Mouse (Mus musculus): ENCODE results near the gene Capza1.
"Not testable (repeated sequence)": the region's sequence is repeated elsewhere in the genome, so short reads cannot be mapped to it uniquely, and the experiment has no call there.

Capza1 gene

DNA sequence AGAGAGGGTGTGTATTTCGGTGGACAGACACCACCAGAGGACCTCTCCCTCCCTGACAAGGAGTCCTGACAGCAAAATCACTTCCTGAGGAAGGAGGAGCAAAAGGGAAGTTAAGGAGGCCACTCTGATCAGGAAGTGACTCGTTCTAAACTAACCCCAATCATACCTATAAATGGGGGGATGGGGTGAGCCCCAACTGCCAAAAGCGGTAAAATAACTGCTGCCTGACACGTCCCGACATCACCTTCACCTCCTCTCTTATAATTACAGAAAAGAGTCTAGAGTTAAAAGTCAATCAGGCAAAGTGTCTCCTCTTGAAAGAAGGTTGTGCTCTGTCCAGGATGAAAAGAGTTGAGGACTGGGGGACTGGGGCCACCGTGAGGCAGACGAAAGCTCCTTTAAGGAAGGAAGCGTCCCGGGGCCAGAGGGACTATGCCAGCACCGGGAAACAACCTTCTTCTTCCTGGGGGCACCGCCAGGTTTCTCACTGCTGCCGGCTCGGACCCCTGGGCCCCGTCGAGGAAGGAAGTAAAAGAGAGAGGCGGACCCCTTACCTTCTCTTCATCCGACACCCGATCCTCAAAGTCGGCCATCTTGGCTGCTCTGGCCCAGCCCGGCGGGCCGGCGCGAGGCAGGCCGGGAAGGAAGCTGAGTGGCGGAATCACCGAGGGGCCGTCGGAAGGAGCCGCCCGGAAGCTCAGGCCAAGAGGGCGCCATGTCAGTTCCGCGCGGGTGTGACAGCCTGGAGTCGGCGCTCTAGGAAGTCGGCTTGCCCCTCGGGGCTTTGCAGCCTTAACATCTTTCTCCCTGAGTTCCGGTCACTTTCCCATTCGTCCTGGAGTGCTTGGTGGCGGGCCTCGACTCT lies at the start of gene Capza1, which contains the start of gene St7l:
Gene Capza1, minus strand, starts transcription at position 720 of the 865 bp plus-strand sequence.
Gene St7l, plus strand, starts transcription at position 220 of the 865 bp plus-strand sequence.
- peak; percentile 91 to 93 for DNase-seq

DNA sequence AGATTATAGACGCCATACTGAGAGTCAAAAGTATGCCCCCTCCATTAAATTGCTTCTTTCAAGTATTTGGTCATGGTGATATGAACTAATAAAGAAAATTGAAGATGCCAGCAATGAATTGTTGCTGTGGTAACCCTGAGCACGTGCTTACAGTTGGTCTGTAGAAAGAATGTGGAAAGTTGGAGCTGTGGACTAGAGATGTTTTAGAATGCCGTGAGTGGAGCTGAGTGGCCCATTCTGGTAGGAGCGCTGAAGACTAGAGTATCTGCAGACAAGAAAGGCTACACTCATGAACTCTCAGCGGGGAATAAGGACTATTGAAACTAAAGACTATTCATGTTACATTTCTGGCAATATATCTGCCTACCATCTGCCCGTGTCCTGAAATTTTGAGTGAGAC lies 44.9 kb upstream of the Capza1 start:
- no peak for DNase-seq

DNA sequence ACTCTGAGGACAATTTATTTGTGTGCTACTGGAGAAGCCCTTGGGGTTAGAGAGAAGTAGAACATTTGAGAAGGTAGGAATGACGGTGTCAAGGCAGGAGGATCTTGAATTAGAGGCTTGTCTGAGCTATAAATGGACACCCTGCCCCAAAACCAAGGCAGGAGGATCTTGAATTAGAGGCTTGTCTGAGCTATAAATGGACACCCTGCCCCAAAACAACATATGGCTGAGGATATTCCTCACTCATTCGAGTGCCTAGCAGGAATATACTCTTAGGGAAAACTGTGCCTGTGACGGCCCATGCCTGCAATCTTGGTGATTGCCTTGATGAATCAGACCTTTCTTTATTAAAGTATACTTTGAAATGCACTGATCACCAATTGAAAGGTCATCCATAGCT lies 41.7 kb upstream of the Capza1 start:
- DNase-seq: no peak

DNA sequence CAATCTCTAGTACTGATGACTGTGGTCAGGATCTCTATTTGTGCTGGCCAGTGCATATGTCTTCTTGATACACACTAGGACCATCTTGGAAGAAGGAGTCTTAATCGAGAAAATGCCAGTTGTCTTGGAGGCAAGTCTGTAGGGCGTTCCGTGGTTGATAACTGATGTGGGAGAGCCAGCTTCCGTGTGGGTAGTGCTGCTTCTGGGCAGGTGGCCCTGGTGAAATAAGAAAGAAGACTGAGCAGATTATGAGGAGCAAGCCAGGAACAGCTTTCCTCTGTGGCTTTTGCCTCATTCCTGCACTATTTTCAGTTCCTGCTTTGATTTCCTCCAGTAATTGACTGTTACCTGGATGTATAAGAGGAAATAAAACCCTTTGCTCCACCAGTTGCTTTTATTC lies 41.1 kb upstream of the Capza1 start:
- no peak for DNase-seq

DNA sequence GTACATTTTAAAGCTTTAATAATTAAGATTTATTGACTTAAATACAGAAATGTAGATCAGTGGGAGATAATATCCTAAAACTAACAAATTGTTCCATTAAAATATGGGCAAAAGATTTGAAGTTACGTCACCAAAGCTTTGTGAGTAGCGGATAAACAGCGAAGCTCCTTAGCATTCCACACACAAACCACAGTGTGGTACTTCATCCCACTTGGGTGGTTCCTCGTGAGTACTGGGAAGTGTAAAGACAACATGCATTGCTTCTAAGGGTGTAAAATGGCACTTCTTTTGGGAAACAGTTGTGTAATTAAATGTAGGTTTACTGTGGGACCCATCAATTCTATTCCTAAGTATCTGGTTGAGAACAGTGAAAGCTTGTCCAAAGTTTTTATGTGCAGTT lies 36.8 kb upstream of the Capza1 start:
- DNase-seq: no peak

DNA sequence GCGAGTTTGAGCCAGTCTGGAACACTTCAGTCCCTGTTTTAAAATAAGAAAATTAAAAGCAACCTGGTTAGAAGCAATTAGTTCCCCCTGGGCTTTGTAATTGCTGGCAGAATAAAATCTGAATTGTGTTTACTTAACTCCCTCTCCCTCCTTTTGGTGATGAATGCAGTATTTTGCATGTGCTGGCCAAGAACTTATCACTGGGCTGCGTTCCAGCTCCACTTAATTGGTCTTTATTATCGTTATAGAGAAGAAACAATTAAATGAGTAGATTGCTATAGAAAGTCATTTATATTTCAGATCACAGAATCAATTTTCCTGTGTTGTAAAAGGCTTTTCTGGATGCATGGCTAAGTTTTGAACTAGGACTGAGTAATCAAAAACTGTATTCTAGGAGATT lies 31.8 kb upstream of the Capza1 start:
- DNase-seq: no peak

DNA sequence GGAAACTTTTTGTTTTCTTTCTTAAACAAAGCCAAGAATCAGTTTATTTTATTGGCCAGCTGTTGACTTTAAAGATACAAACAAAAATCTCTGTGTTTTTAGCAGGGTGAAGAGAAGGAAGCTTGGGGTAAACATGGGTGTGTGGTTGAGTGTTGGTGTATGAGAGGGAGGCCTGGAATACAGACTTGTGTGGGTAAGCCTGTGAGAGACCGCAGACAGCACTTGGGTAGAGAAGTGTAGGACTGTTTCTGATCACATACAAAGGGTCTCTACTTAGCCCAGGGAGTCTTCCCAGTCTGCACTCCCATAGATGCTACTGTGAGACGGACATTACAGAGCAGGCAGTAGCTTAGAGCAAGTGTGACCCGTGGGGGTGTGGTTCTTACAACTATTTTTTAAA lies 24.3 kb upstream of the Capza1 start:
- DNase-seq: no peak

DNA sequence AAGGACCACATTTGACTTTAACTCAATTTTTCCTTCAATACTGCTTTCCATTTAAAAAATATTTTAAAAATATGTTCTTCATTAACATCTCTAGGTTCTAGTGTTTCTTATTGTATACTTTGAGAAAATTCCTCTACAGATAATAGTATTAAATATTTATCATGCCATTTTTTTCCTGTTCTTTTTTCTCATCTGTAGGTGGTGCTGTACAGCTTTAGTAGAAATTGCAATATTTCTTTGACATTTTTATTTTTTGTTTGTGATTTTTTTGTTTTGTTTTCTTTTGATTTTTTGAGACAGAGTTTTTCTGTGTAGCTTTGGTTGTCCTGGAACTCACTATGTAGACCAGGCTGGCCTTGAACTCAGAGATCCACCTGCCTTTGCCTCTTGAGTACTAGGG lies 5.3 kb upstream of the Capza1 start:
- no peak for DNase-seq

DNA sequence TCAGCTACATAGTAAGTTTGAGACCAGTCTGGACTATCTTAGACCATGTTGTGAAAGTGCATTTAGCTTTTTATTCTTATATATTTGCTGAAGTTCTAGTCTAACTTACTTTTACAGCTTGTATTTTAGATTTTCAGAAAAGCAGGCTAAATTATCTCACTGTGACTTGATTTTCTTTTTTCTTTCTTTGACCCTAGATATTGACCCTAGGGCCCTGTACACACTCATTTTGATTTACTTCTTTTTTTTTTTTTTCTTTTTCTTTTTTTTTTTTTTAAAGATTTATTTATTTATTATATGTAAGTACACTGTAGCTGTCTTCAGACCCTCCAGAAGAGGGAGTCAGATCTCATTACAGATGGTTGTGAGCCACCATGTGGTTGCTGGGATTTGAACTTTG lies 2.4 kb upstream of the Capza1 start:
- DNase-seq: not testable (repeated sequence)

DNA sequence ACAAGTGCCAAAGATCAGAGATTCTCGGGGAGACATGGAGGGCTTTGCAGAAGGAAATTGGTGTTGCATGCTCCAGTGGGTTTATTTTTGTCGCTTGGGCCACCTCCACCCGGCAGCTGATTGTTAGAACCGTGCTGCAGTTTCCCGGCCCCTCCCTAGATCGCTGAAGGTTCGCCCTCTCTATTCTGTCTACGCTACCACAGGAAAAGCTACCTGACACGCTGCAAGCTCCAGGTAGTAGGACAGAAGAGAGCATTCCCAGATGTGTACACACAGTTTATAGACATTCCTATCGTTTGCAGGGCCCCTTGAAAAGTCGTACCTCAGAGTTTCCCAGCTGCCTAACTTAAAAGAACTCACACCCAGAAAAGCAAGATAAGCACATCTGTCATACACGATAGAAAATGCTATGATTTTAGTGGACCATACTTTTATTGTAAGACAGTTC lies 1.1 kb upstream of the Capza1 start:
- DNase-seq: no peak

DNA sequence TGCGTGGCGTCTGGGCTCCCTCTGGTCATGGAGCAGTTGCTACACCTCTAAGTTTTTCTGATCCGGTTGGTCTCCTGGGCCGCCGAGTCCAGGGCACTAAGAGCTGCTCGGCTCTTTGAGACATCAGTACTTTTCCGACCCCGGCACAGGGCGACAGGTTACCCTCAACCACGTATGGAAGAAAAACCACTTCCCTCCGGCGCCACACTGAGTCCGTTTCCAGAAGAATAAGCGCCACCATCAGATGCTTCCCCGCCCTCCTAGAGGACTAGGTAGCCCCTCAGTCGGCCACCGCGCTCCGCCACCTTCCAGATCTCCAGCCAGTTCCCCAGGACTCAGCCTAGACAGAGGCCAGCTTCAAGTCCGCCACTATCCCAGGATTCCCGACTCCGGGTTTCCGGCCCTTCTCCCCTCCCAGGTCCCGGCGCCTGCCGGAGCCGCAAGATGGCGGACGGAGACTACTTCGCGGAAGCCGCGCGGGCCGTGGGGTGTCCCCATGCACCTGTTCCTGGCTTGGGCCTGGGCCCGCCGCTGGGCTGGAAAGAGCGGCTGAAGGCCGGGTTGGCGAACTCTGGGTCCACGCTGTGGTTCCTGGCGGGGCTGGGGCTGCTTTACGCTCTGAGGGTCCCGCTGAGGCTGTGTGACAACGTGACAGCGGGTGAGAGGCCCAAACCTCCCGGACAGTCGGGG lies 491 bp upstream of the Capza1 start:
- DNase-seq: peak; percentile 93

DNA sequence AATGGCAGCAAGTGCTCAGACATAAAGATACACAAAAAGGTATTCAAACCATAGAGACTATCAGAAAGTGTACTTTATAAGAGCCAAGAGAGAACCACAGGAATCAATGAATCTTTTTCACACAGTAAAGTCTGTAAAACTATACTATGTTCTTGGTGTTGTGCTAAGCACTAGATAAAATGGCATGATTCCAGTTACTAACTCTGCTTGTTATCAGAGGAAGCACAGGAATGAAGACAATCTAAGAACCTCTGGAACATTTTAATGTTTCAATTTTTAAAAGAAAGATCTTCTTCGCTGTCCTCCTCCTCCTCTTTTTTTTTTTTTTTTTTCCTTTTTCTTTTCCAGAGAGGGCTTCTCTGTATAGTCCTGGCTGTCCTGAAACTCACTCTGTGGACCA lies 5.7 kb downstream of the Capza1 start:
- no peak for DNase-seq

DNA sequence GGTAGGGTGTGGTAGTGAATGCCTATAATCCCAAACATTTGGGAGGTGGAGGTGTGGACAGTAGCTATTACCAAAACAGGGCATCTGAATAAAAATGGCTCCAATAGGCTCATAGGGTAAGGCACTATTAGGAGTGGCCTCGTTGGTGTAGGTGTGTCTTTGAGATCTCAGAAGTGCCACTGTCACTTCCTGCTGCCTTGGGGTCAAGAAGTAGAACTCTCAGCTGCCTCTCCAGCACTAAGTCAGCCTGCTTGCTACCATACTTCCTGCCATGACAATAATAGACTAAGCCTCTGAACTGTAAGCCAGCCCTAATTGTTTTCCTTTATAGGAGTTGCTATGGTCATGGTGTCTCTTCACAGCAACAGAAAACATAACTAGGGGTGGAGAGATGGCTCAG lies 8.2 kb downstream of the Capza1 start:
- no peak for DNase-seq

DNA sequence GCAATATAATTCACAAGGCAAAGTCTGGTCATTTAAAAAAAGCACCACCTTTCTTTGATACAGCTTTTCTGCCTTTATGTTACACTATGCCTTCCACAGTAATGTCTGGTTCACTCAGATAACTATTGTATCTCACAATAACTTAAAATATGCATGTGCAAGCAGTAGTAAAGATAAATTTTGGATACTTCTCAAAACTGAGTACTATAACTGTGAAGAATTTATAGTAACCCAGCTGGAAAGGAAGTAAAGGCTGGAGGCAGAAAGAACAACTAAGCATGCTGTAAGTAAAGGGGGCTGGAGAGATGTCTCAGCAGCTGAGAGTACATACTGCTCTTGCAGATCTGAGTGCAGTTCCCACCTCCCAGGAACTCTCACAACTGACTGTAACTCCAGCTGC lies 9.4 kb downstream of the Capza1 start:
- DNase-seq: no peak

DNA sequence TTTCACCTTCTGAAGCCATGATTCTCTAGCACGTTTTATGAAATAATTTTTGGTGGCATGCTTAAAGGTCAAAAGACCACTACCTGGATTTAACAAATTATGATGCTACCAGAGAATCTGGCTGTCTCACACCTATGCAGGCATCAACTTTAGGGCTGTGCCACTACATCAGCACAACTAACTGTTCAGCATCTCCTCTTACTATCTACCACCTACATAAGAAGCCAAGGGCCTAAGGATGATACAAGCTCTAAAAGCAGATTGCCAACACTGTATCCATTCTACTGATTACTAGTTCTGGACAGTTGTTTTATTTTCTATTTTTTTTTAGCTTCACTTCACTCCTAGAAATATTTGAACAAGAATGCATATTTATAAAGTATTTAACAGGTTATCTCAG lies 9.8 kb downstream of the Capza1 start:
- no peak for DNase-seq

DNA sequence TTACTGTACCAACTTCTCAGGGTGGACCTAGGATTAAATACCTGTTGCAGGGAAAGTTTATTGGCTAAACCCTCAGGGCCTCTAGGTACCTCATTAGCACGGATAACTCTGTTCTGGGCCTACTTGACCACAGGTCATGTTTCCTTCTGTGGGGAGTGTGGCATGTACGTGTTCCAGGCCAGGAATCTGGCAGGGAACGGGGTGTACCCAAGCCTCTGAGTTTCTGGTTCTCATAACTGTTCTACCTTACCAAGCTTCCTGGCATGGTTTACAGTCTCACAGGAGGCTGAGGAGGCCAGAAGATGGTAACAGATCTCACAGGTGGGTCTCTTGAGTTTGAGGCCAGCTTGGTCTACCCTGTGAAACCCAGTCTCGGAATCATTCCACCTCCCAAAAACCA lies 17.7 kb downstream of the Capza1 start:
- DNase-seq: no peak

DNA sequence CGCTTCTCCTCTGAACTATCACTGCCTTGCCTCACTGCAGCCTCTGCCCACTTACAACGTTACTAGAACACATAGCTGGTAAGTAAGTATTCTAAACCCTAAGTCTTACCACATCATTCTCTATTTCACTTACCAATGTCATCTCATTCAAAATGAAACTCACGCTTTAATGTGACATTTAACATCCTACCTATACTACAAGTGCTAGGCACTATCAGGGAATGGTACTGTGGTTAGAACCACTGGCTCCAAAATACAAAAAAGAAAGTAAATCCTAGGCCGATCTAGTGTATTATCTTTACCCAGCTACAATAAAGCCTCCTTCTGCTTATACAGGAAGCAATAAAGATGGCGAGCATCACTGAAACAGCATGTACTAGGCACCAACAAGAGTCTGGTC lies 23.3 kb downstream of the Capza1 start:
- DNase-seq: no peak

DNA sequence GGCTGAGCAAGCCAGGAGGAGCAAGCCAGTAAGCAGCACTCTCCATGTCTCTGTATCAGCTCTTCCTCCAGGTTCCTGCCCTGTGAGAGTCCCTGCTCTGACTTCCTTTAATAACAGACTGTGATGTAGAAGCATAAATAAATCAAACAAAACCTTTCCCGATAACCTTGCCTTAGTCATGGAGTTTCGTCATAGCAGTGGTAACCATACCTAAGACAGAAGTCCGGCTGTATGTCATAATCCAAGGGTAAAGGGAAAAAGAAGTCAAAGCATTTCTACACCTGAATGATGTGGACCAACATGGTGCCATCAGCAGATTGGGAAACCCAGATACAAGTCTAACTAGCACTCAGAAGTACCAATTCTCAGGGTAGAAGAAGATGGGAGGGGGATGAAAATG lies 28.5 kb downstream of the Capza1 start:
- DNase-seq: no peak

DNA sequence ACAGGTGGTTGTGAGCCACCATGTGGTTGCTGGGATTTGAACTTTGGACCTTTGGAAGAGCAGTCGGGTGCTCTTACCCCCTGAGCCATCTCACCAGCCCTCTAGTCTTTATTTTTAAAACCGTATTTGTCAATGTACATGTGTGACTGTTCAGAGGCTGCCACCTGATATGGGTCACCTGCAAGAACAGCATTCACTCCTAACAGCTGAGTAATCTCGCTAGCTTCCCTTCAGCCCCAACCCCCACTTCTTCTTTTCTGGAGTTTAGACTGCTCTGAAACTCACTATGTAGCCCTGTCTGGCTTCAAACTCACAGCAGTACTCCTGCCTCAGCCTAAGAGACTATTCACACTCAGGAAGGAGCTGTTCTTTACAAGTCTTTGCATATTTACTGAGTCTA lies 41.9 kb downstream of the Capza1 start:
- DNase-seq: no peak

DNA sequence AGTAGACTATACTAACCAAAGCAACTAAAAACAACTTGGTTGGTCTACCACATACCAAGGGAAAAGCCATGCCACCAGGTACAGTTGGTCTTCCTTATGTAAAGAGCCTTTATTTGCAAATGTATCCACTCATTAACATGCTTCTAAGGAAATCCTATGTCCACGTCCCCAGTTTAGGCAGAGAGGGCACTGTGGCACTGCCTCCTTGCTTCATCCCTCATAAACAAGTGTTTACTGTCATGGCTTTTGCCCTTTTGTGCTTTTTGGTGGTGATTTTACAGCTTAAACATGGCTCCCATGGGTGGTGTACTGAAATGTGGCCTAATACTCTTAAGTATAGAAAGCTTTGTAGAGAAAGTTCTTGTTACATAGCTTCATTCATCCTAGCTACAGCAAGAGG lies 43.9 kb downstream of the Capza1 start:
- DNase-seq: no peak

DNA sequence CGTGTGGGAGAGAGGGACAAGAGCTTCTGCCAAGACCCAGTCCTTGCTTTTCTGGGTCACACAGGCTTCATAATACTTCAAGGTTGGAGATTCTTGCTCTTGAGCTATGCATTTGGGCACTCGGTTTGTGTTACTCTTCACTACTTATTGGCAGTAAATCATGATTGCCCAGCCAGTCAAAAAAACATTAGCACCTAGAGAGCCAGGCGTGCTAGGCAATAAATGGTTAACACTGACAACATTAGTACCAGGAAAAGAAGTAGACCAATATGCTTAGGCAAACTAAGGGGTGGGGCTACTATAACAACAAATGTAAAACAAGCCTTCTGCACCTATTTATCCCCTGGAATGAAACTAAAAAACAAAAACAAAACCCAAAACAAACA lies 45.6 kb downstream of the Capza1 start:
- no peak for DNase-seq

DNA sequence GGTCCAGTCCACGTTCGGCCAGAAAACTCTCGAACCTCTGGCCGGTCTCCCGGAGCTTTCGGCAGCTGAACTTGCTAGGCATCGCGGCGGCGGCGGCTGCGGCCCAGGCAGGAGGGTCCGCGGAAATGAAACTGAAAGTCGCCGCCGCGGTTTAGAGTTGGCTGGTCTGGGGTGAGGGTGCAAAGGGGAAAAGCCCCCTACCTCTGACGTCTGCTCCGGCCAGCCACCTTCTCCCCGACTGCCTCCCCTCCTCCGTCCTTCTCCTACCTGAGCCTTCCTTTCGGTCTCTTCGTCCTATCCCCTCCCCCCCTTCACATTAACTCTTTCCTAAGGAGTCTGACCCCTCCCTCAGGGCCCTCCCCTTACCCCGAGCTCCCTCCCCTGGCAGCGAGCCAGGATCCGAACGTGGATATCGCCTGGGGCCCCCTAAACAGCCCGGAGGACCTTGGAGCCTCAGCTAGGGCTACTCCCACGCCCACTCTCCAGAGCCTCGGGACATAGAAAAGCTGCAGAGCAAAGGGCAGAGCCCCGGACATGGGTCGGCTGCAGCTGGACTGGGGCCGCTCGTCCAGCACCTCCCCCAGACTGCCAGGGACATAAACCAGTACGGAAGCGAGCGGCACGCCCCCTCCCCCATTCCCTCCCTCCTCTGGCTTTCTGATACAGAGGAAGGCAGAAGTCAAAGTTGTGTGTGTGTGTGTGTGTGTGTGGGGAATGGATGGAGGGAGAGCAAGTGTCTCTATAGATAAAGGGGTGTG lies 46.1 kb downstream of the Capza1 start, which contains the start of gene Mov10:
Gene Mov10, minus strand, starts transcription at position 573 of the 758 bp plus-strand sequence.
- DNase-seq: peak; percentile 22 to 47

DNA sequence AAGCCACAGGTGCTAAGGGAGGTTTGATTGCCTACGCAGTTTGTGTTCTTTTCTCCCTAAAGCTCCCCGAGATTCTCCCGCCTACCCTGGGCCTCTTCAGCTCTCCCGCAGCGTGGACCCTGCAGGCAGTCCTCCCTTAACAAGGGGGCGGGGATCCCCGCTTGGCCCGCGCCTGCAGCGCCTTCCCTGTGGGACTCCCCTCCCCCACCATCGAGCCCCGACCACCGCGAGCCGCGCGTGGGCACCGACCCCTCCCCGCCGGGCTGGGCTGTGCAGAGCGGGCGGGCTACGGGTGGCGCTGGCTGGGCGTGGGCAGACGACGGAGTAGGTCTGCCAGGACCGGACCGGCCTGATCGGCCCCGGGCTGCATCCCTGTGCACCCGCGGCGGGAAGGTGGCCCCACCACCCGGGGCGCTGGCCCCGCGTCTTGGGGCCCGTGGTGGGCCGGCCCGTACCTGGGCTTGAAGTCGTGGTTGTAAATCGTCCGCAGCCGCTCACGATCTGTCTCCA lies 46.8 kb downstream of the Capza1 start:
- DNase-seq: peak; percentile 43 to 47
